Mouse (Mus musculus): Measurements from ENCODE around the gene Nbea. TPM values are rescaled to one million over a fixed set of nuclear protein-coding genes. Genes with fewer than 3 reads are reported as not detected.

The Nbea gene
- total and polyA plus RNA-seq, 3 experiments = 0.04 to 0.27 TPM; not detected in 1

DNA sequence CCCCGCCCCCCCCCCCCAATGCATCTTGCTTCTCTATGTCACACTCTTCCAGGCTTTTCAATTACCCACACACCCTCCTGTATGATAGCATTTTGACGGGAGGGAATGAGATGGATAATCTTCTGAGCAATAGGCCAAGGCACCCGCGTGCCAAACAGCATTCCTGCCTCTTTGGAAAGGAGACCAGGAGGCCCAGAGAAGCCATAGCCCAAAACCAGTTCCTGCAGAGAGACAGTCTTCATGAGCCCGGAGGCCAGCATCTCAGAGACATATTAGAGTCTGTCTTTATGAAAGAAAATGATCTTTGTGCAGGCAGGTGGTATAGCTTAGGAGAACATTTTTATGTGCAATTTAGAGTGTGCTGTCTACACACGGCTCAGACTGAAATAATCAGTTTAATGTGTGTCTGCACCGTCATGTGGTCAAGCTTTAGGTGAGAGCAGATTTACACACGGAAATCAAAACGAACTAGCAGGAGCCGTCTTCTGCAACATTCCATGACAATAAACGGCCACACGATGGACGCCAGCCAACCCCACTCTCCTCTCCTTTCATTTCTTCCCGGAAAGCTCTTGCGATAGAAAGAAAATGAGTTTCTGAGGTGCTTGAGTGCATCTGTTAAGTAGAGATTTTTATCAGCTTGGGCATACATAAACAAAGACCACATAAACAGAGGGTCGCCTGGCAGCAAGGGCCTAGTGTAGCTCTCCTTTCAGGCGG, 584.0 kb downstream of the Nbea start:
- TF ChIP-seq MAFK (IDR thresholded peaks at IDR 0.05; ENCODE audit: borderline replicate concordance, low read depth, low read length) = no peak
- TF ChIP-seq CTCF (IDR thresholded peaks at IDR 0.05 in 2 of 3, conservative IDR thresholded peaks at IDR 0.05 in 1 of 3; ENCODE audit: control insufficient read depth in 1 of 3, insufficient read depth in 1 of 3, low read depth in 2 of 3, low read length in 3 of 3, poor library complexity in 1 of 3, severe bottlenecking in 1 of 3) = no peak
- Histone ChIP-seq H3K36me3 (ENCODE audit: control insufficient read depth in 1 of 2, insufficient read depth in 2 of 2, low read length in 2 of 2) (no peaks in the 10 kb centered on the region), H3K27me3 (ENCODE audit: control insufficient read depth in 1 of 2, insufficient read depth in 2 of 2, low read length in 2 of 2) (no peaks in the 10 kb centered on the region), H3K9me3 (replicated peaks; ENCODE audit: insufficient read depth, low read length) (no peaks in the 10 kb centered on the region), H3K79me2 (ENCODE audit: control insufficient read depth, insufficient read depth, low read length, poor library complexity) (no peaks in the 10 kb centered on the region), H3K4me1 (ENCODE audit: control insufficient read depth in 1 of 2, insufficient read depth in 2 of 2, low read length in 2 of 2) (no peaks in the 10 kb centered on the region), H3K4me3 (ENCODE audit: control insufficient read depth in 1 of 2, insufficient read depth in 1 of 2, low read depth in 2 of 2, low read length in 2 of 2) (no peak overlapping the region), H3K9ac (ENCODE audit: control insufficient read depth, low read depth, low read length, poor library complexity, severe bottlenecking) (no peak overlapping the region), H3K27ac (ENCODE audit: control insufficient read depth, low read depth, low read length) (no peak overlapping the region)
- DNase-seq (ENCODE audit: low read depth, low spot score) = no peak

GRCm38 (mm10) chr3:55598681-55599080, 584.8 kb downstream of the Nbea start:
- TF ChIP-seq USF1 (IDR thresholded peaks at IDR 0.05; ENCODE audit: low read depth, low read length) = no peak
- no peak for TF ChIP-seq NELFE (IDR thresholded peaks at IDR 0.05; ENCODE audit: low read depth, low read length)
- TF ChIP-seq E2F4 (IDR thresholded peaks at IDR 0.05; ENCODE audit: borderline replicate concordance, low read depth, low read length) = no peak
- H3K4me1 ChIP-seq (ENCODE audit: control insufficient read depth in 1 of 2, insufficient read depth in 2 of 2, low read length in 2 of 2) = no peaks in the 10 kb centered on the region
- no peaks in the 10 kb centered on the region for H3K36me3 ChIP-seq (ENCODE audit: control insufficient read depth in 1 of 2, insufficient read depth in 2 of 2, low read length in 2 of 2)
- DNase-seq (ENCODE audit: low read depth, low spot score) = no peak
- H3K4me3 ChIP-seq (ENCODE audit: control insufficient read depth in 1 of 2, insufficient read depth in 1 of 2, low read depth in 2 of 2, low read length in 2 of 2) = no peak overlapping the region
- no peaks in the 10 kb centered on the region for H3K27me3 ChIP-seq (ENCODE audit: control insufficient read depth in 1 of 2, insufficient read depth in 2 of 2, low read length in 2 of 2)
- no peaks in the 10 kb centered on the region for H3K79me2 ChIP-seq (ENCODE audit: control insufficient read depth, insufficient read depth, low read length, poor library complexity)
- H3K27ac ChIP-seq (ENCODE audit: control insufficient read depth, low read depth, low read length) = no peak overlapping the region
- no peaks in the 10 kb centered on the region for H3K9me3 ChIP-seq (replicated peaks; ENCODE audit: insufficient read depth, low read length)
- H3K9ac ChIP-seq (ENCODE audit: control insufficient read depth, low read depth, low read length, poor library complexity, severe bottlenecking) = no peak overlapping the region

- no peak overlapping the region for H3K4me3 ChIP-seq (ENCODE audit: control insufficient read depth in 1 of 2, insufficient read depth in 1 of 2, low read depth in 2 of 2, low read length in 2 of 2)
- H3K9me3 ChIP-seq (replicated peaks; ENCODE audit: insufficient read depth, low read length) = no peaks in the 10 kb centered on the region
These were observed 590.2 kb downstream of the Nbea start for GRCm38 (mm10) chr3:55593312-55593711.

More at GRCm38 (mm10) chr3:55593312-55593711, 590.2 kb downstream of the Nbea start:
- Histone ChIP-seq H3K4me1 (ENCODE audit: control insufficient read depth in 1 of 2, insufficient read depth in 2 of 2, low read length in 2 of 2) (no peaks in the 10 kb centered on the region), H3K27me3 (ENCODE audit: control insufficient read depth in 1 of 2, insufficient read depth in 2 of 2, low read length in 2 of 2) (no peaks in the 10 kb centered on the region), H3K27ac (ENCODE audit: control insufficient read depth, low read depth, low read length) (no peak overlapping the region), H3K79me2 (ENCODE audit: control insufficient read depth, insufficient read depth, low read length, poor library complexity) (no peaks in the 10 kb centered on the region), H3K36me3 (ENCODE audit: control insufficient read depth in 1 of 2, insufficient read depth in 2 of 2, low read length in 2 of 2) (no peaks in the 10 kb centered on the region), H3K9ac (ENCODE audit: control insufficient read depth, low read depth, low read length, poor library complexity, severe bottlenecking) (no peak overlapping the region)
- no peak for DNase-seq (ENCODE audit: low read depth, low spot score)
- no peak for TF ChIP-seq CTCF (IDR thresholded peaks at IDR 0.05 in 2 of 3, conservative IDR thresholded peaks at IDR 0.05 in 1 of 3; ENCODE audit: control insufficient read depth in 1 of 3, insufficient read depth in 1 of 3, low read depth in 2 of 3, low read length in 3 of 3, poor library complexity in 1 of 3, severe bottlenecking in 1 of 3)
- no peak for TF ChIP-seq ZC3H11A (IDR thresholded peaks at IDR 0.05; ENCODE audit: low read depth, low read length)
- TF ChIP-seq SIN3A (IDR thresholded peaks at IDR 0.05; ENCODE audit: low read length) = no peak
- TF ChIP-seq SMC3 (IDR thresholded peaks at IDR 0.05; ENCODE audit: low read depth, low read length) = no peak
- TF ChIP-seq MXI1 (IDR thresholded peaks at IDR 0.05; ENCODE audit: low read depth, low read length) = no peak
- TF ChIP-seq NRF1 (IDR thresholded peaks at IDR 0.05; ENCODE audit: insufficient read depth, low read depth, low read length, poor library complexity, severe bottlenecking) = no peak
- no peak for TF ChIP-seq USF2 (IDR thresholded peaks at IDR 0.05; ENCODE audit: borderline replicate concordance in 1 of 2, insufficient read depth in 1 of 2, low read depth in 1 of 2, low read length in 2 of 2)
